Mouse (Mus musculus) kidney, adult 2 months (tissue): ENCODE measurements around the gene Gatad2a.

ENCODE experiments used
- CTCF ChIP-seq: fragments of 200-500 bp; conservative IDR thresholded peaks from 2 replicates; pipeline ENCODE4 v1.5.1; 2011; ENCODE audit warnings: low read depth, mild to moderate bottlenecking, control low read depth, low read length, moderate library complexity, mixed read lengths; ENCODE audit not compliant: insufficient read depth, insufficient read length
- POLR2A ChIP-seq: fragments of 200-500 bp; IDR thresholded peaks from one replicate; pipeline ENCODE4 v1.6.1; 2011; ENCODE audit warnings: low read depth, low read length, control low read depth

- no peak for TF ChIP-seq POLR2A
- no peak for TF ChIP-seq CTCF
Measured at GRCm38 (mm10) chr8:70015017-70015416, 18.8 kb upstream of the Gatad2a start.
